Mouse (Mus musculus) bone marrow, adult 2 months (tissue): ENCODE measurements around the gene Defb25.

Experiments
- CTCF ChIP-seq: fragments of 200-500 bp; IDR thresholded peaks from 2 replicates; pipeline ENCODE4 v1.5.1; 2011; ENCODE audit warnings: low read length, control low read depth; ENCODE audit not compliant: control insufficient read depth, insufficient read depth
- POLR2A ChIP-seq: fragments of 200-500 bp; IDR thresholded peaks from 2 replicates; pipeline ENCODE4 v1.6.1; 2011; ENCODE audit warnings: low read depth, mild to moderate bottlenecking, control low read depth, low read length, borderline replicate concordance; ENCODE audit not compliant: control insufficient read depth

DNA sequence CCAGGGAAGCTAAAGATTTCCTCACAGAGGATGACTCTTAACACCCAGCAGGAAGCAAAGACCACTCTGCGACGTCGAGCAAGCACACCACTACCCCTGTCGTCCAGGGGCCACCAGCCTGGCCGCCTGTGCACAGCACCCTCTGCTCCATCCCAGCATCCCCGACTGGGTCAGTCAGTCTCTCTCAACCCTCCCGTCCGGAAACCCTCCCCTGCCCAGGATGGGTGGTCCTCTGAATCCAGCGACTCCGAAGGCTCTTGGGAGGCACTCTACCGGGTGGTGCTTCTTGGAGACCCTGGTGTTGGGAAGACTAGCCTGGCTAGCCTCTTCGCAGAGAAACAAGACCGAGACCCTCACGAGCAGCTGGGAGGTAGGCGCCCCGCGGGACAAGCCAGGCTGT lies 5.2 kb upstream of the Defb25 start:
- TF ChIP-seq CTCF (no peak), POLR2A (no peak)
